In the genomic region with DNA sequence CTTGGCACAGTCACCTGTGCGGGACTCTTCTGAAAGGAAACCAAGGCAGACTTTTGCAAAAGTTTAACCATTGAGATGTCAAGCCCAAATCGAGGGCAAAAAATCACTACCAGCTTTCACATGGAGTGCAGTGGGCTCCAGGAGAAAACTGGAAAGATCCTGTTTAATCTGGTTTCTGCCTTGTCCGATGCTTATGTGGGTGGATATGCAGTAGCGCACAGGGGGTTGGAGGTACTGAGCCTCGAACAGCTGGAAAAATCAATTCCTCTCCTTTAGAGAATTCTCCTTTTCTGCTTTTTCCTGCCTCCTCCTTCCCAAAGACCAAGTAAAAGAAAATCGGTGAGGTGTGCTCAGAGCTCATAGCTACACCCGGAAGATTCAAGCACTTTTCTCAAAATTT, we compare ENCODE assay signal across 23 mouse cellular contexts.
A peak's percentile ranks its signal among the peaks of the same experiment; 100 is the strongest.
DNase-seq lines count a peak whose midpoint lies in the region; ATAC-seq and TF ChIP-seq lines count a peak whose summit lies in the region.
"Had no signal": no experiment of that assay in that cellular context is flagged by ENCODE, and none has a peak within 500 bp of the region (broad histone marks: within the 10 kb centered on the region; RNA-seq: fewer than 3 reads in every experiment).

No protein-coding gene starts in this region.

- H3K9me3 ChIP-seq in heart, embryonic 11.5 days (replicated peaks; ENCODE audit: control insufficient read depth, low read length), result no peaks in the 10 kb centered on the region
- H3K9me3 ChIP-seq in kidney, embryonic 16.5 days (ENCODE audit: low read length), result no peaks in the 10 kb centered on the region
- H3K9me3 ChIP-seq in limb, embryonic 10.5 days (replicated peaks), result no peaks in the 10 kb centered on the region
- H3K9me3 ChIP-seq: heart, embryonic 15.5 days; hindbrain, embryonic 13.5 days; limb, embryonic 12.5 days; liver, embryonic 15.5 days; neural tube, embryonic 13.5 days had no signal

- no peak overlapping the region for H3K4me3 ChIP-seq in heart, embryonic 11.5 days (ENCODE audit: low read depth, low read length)
- H3K4me3 ChIP-seq in heart, adult 2 months, result no peak overlapping the region
- H3K4me3 ChIP-seq in kidney, embryonic 16.5 days (ENCODE audit: low read length), result no peak overlapping the region
- H3K4me3 ChIP-seq in limb, embryonic 10.5 days, result no peak overlapping the region
- H3K4me3 ChIP-seq: heart, embryonic 15.5 days; hindbrain, embryonic 13.5 days; limb, embryonic 12.5 days; liver, embryonic 15.5 days; neural tube, embryonic 13.5 days had no signal

- H3K9ac ChIP-seq in heart, embryonic 11.5 days (ENCODE audit: low read depth, low read length), result no peak overlapping the region
- H3K9ac ChIP-seq in heart, adult 2 months (ENCODE audit: low read depth, low read length), result no peak overlapping the region
- H3K9ac ChIP-seq in kidney, embryonic 16.5 days (replicated peaks; ENCODE audit: low read length), result no peak overlapping the region
- H3K9ac ChIP-seq: heart, embryonic 15.5 days; hindbrain, embryonic 13.5 days; limb, embryonic 12.5 days; liver, embryonic 15.5 days; lung, embryonic 14.5 days; neural tube, embryonic 13.5 days had no signal

- H3K79me2 ChIP-seq in heart, adult 2 months (replicated peaks; ENCODE audit: control insufficient read depth, insufficient read depth, low read length), result no peaks in the 10 kb centered on the region

- no peak for ATAC-seq in heart, embryonic 11.5 days (replicated peaks; ENCODE audit: insufficient number of reproducible peaks, low FRiP score, low TSS enrichment)
- no peak for ATAC-seq in kidney, embryonic 16.5 days (ENCODE audit: low FRiP score, low TSS enrichment)
- ATAC-seq: forebrain, embryonic 14.5 days; intestine, embryonic 16.5 days had no signal

- no peaks in the 10 kb centered on the region for H3K36me3 ChIP-seq in heart, embryonic 11.5 days (ENCODE audit: control insufficient read depth, insufficient read depth, low read length)
- H3K36me3 ChIP-seq in heart, adult 2 months (ENCODE audit: control insufficient read depth, insufficient read depth, low read length), result no peaks in the 10 kb centered on the region
- H3K36me3 ChIP-seq in kidney, embryonic 16.5 days (ENCODE audit: insufficient read depth, low read length), result no peaks in the 10 kb centered on the region
- no peaks in the 10 kb centered on the region for H3K36me3 ChIP-seq in limb, embryonic 10.5 days
- H3K36me3 ChIP-seq: heart, embryonic 15.5 days; hindbrain, embryonic 13.5 days; limb, embryonic 12.5 days; liver, embryonic 15.5 days; neural tube, embryonic 13.5 days had no signal

- WGBS in heart, embryonic 11.5 days (ENCODE audit: insufficient replicate concordance), result 91% methylated on average over 7 of the region's 7 CpGs
- WGBS in heart, adult 2 months, result 91% methylated on average over 7 of the region's 7 CpGs
- WGBS in kidney, embryonic 16.5 days, result 73% methylated on average over 7 of the region's 7 CpGs
- WGBS in limb, embryonic 10.5 days, result 94% methylated on average over 7 of the region's 7 CpGs

- no peak for DNase-seq in heart, adult 2 months
- no peak for DNase-seq in kidney, postnatal 25 days
- peak; percentile 35 for DNase-seq in R1 (ENCODE audit: low read depth, low spot score)
- no peak for DNase-seq in limb, embryonic 10.5 days (ENCODE audit: low spot score)
- DNase-seq: adrenal gland, postnatal 14 days; B cell, adult 2 months; cerebellum, adult 11 months; cerebellum, adult 9-10 months; kidney, postnatal 10 days; right cerebral cortex, postnatal 4 days; thymus, adult 2 months; thymus, postnatal 4 days had no signal

- no peaks in the 10 kb centered on the region for H3K27me3 ChIP-seq in heart, embryonic 11.5 days (ENCODE audit: control insufficient read depth, insufficient read depth, low read length)
- H3K27me3 ChIP-seq in heart, adult 2 months (ENCODE audit: control insufficient read depth, insufficient read depth, low read length), result no peaks in the 10 kb centered on the region
- no peaks in the 10 kb centered on the region for H3K27me3 ChIP-seq in kidney, embryonic 16.5 days (ENCODE audit: insufficient read depth, low read length)
- H3K27me3 ChIP-seq in limb, embryonic 10.5 days (ENCODE audit: low read depth, poor library complexity, severe bottlenecking), result no peaks in the 10 kb centered on the region
- H3K27me3 ChIP-seq: heart, embryonic 15.5 days; limb, embryonic 12.5 days; liver, embryonic 15.5 days; neural tube, embryonic 13.5 days had no signal

- H3K27ac ChIP-seq in heart, embryonic 11.5 days (ENCODE audit: low read depth, low read length), result peak overlapping the region; percentile 57
- H3K27ac ChIP-seq in heart, adult 2 months, result no peak overlapping the region
- H3K27ac ChIP-seq in kidney, embryonic 16.5 days (ENCODE audit: low read length), result peak overlapping the region; percentile 26; the same call in 1 of the 2 replicates
- H3K27ac ChIP-seq in limb, embryonic 10.5 days, result 0 out of 2 replicates have a peak overlapping the region, but pooled peaks have one; percentile 6
- H3K27ac ChIP-seq: hindbrain, embryonic 13.5 days; limb, embryonic 12.5 days; liver, embryonic 15.5 days; neural tube, embryonic 13.5 days; stomach, postnatal 0 days had no signal

- intact Hi-C loops in heart, adult 2 months (cut with DNase I), result no loop called here

- H3K4me2 ChIP-seq in heart, embryonic 11.5 days, result no peak overlapping the region
- H3K4me2 ChIP-seq in kidney, embryonic 16.5 days (replicated peaks; ENCODE audit: low read depth, low read length), result no peak overlapping the region
- H3K4me2 ChIP-seq: heart, embryonic 15.5 days; hindbrain, embryonic 13.5 days; limb, embryonic 12.5 days; liver, embryonic 15.5 days; lung, embryonic 14.5 days; neural tube, embryonic 13.5 days had no signal

- no peak for TF ChIP-seq POLR2A in heart, adult 2 months (IDR thresholded peaks at IDR 0.05; ENCODE audit: insufficient read depth, low read depth, low read length)

- peaks cover 19% of the 10 kb centered on the region for H3K4me1 ChIP-seq in heart, embryonic 11.5 days (ENCODE audit: control insufficient read depth, insufficient read depth, low read length)
- H3K4me1 ChIP-seq in heart, adult 2 months (ENCODE audit: control insufficient read depth, insufficient read depth, low read length), result no peaks in the 10 kb centered on the region
- peaks cover 44% of the 10 kb centered on the region for H3K4me1 ChIP-seq in kidney, embryonic 16.5 days (ENCODE audit: insufficient read depth, low read length)
- H3K4me1 ChIP-seq in limb, embryonic 10.5 days, result peaks cover 14% of the 10 kb centered on the region

- TF ChIP-seq EP300 in heart, adult 2 months (IDR thresholded peaks at IDR 0.05; ENCODE audit: insufficient read depth, low read depth, low read length), result no peak

- TF ChIP-seq CTCF in heart, adult 2 months (IDR thresholded peaks at IDR 0.05), result no peak
